Mouse (Mus musculus): Measurements from ENCODE around the gene Ldlr. TPM values are rescaled to one million over a fixed set of nuclear protein-coding genes. Genes with fewer than 3 reads are reported as not detected.
"Not testable (repeated sequence)": the region's sequence is repeated elsewhere in the genome, so short reads cannot be mapped to it uniquely, and the experiment has no call there.

Gene Ldlr
- polyA plus RNA-seq, 1 experiment: 36.5 TPM

GRCm38 (mm10) chr9:21762135-21762534, 38.9 kb downstream of the Ldlr start:
- Histone ChIP-seq H3K27ac (ENCODE audit: insufficient read depth, low read depth, low read length) (no peak overlapping the region), H3K4me1 (ENCODE audit: control insufficient read depth, insufficient read depth, low read length) (peaks cover 4% of the 10 kb centered on the region; the same call in 1 of the 2 replicates), H3K4me3 (ENCODE audit: insufficient read depth, low read length) (no peak overlapping the region)
- no peak for TF ChIP-seq POLR2A (IDR thresholded peaks at IDR 0.05; ENCODE audit: borderline replicate concordance, low read depth, low read length)
- no peak for TF ChIP-seq CTCF (IDR thresholded peaks at IDR 0.05; ENCODE audit: low read depth, low read length)

DNA sequence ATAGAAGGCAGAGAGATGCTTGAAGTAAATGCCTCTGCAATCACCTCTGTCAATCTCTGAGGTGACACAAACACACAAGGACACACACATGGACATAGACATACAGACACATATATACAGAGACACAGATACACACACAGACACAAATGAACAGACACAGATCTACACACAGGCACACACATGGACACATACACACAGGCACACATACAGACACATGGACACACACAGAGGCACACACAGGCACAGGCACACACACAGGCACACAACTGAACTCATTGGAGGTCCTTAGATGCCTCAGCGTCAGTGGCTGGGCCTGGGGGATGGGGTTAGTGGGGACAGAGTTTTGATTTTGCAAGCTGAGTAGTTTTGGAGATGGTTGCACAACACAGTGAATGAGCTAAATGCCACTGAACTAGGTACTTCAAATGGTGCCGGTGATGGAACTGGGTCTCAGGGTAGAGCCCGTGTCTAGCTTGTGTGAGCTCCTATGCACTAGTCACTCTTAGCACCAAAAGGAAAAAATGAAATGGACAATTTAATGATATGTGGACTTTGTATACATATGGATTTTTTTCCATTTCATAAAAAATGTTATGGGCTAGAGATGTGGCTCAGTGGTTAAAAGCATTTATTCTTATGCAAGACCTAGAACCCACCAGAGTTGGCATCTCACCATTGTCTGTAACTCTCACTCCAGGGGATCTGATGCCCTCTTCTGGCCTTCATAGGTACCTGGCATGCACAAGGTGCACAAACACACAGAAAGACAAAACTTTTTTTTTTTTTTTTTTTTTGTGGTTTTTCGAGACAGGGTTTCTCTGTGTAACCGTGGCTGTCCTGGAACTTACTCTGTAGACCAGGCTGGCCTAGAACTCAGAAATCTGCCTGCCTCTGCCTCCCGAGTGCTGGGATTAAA, 41.1 kb downstream of the Ldlr start:
- Histone ChIP-seq H3K27ac (ENCODE audit: insufficient read depth, low read depth, low read length) (no peak overlapping the region), H3K4me3 (ENCODE audit: insufficient read depth, low read length) (no peak overlapping the region), H3K4me1 (ENCODE audit: control insufficient read depth, insufficient read depth, low read length) (peaks cover 4% of the 10 kb centered on the region; the same call in 1 of the 2 replicates)
- TF ChIP-seq POLR2A (IDR thresholded peaks at IDR 0.05; ENCODE audit: borderline replicate concordance, low read depth, low read length) (no peak), CTCF (IDR thresholded peaks at IDR 0.05; ENCODE audit: low read depth, low read length) (no peak)

GRCm38 (mm10) chr9:21767896-21768295, 44.6 kb downstream of the Ldlr start:
- H3K4me1 ChIP-seq (ENCODE audit: control insufficient read depth, insufficient read depth, low read length): peaks cover 2% of the 10 kb centered on the region; the same call in 1 of the 2 replicates
- TF ChIP-seq CTCF (IDR thresholded peaks at IDR 0.05; ENCODE audit: low read depth, low read length): no peak
- H3K27ac ChIP-seq (ENCODE audit: insufficient read depth, low read depth, low read length): no peak overlapping the region
- H3K4me3 ChIP-seq (ENCODE audit: insufficient read depth, low read length): no peak overlapping the region

- TF ChIP-seq POLR2A (IDR thresholded peaks at IDR 0.05; ENCODE audit: borderline replicate concordance, low read depth, low read length): no peak
- TF ChIP-seq CTCF (IDR thresholded peaks at IDR 0.05; ENCODE audit: low read depth, low read length): no peak
- peaks cover 2% of the 10 kb centered on the region; the same call in 1 of the 2 replicates for H3K4me1 ChIP-seq (ENCODE audit: control insufficient read depth, insufficient read depth, low read length)
- no peak overlapping the region for H3K27ac ChIP-seq (ENCODE audit: insufficient read depth, low read depth, low read length)
- H3K4me3 ChIP-seq (ENCODE audit: insufficient read depth, low read length): no peak overlapping the region
These were observed 45.5 kb downstream of the Ldlr start for GRCm38 (mm10) chr9:21768511-21769411.

DNA sequence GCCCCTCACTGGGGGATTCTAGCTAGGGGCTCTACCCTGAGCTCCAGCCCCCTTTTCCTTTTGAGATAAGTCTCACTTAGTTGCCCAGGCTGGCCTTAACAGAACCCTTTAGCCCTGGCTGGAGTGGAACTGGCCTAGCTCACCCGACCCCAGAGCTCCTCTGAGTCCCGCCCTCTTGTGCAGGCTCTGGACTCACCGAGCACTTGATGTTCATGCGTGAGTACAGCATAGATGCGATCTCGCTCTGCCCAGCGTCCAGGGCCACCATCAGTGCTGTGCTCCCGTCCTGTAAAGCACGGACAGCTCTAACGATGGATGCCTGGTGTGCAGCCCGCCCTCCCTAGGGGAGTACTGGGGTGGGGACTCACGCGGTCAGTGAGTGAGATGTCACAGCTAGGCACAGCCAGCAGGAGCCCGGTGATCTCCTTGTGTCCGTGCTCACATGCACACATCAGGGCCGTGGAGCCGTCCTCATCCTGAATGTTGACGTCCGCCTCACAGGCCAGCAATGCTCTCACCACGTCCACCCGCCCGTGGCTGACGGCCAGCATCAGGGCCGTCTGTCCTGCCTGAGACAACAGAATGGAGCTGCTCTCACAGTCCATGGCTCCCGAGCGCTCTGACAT, 46.4 kb downstream of the Ldlr start:
- Histone ChIP-seq H3K4me3 (ENCODE audit: insufficient read depth, low read length) (no peak overlapping the region), H3K4me1 (ENCODE audit: control insufficient read depth, insufficient read depth, low read length) (no peaks in the 10 kb centered on the region), H3K27ac (ENCODE audit: insufficient read depth, low read depth, low read length) (no peak overlapping the region)
- no peak for TF ChIP-seq CTCF (IDR thresholded peaks at IDR 0.05; ENCODE audit: low read depth, low read length)
- TF ChIP-seq POLR2A (IDR thresholded peaks at IDR 0.05; ENCODE audit: borderline replicate concordance, low read depth, low read length): no peak

- not testable (repeated sequence) for H3K4me1 ChIP-seq (ENCODE audit: control insufficient read depth, insufficient read depth, low read length); H3K4me3 ChIP-seq (ENCODE audit: insufficient read depth, low read length); H3K27ac ChIP-seq (ENCODE audit: insufficient read depth, low read depth, low read length)
These were observed 50.1 kb downstream of the Ldlr start for GRCm38 (mm10) chr9:21773396-21773795.

DNA sequence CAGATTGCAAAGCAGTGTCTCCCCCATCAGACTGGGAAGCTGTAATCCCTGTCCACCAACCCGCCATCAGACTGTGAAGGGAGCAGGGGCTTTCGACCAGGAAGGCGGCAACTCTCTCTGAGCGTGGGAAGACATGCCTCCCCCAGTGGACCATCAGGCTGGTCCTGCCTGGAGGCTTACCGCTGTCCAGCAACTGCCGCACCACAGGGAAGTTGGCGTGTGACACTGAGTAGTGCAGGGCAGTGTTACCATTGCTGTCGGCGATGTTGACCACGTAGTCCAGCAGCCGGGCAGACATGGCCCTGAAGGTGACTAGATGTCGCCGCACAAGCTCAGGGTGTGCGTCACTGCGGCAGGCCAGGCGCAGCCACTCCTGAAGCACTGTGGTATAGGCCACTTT, 51.1 kb downstream of the Ldlr start:
- Histone ChIP-seq H3K4me3 (ENCODE audit: insufficient read depth, low read length) (no peak overlapping the region), H3K4me1 (ENCODE audit: control insufficient read depth, insufficient read depth, low read length) (no peaks in the 10 kb centered on the region), H3K27ac (ENCODE audit: insufficient read depth, low read depth, low read length) (no peak overlapping the region)
- TF ChIP-seq CTCF (IDR thresholded peaks at IDR 0.05; ENCODE audit: low read depth, low read length): no peak
- no peak for TF ChIP-seq POLR2A (IDR thresholded peaks at IDR 0.05; ENCODE audit: borderline replicate concordance, low read depth, low read length)

- Histone ChIP-seq H3K27ac (ENCODE audit: insufficient read depth, low read depth, low read length) (no peak overlapping the region), H3K4me1 (ENCODE audit: control insufficient read depth, insufficient read depth, low read length) (no peaks in the 10 kb centered on the region), H3K4me3 (ENCODE audit: insufficient read depth, low read length) (no peak overlapping the region)
- no peak for TF ChIP-seq CTCF (IDR thresholded peaks at IDR 0.05; ENCODE audit: low read depth, low read length)
- TF ChIP-seq POLR2A (IDR thresholded peaks at IDR 0.05; ENCODE audit: borderline replicate concordance, low read depth, low read length): no peak
These were observed 54.4 kb downstream of the Ldlr start for GRCm38 (mm10) chr9:21777726-21778125.

GRCm38 (mm10) chr9:21781657-21782468, 58.6 kb downstream of the Ldlr start:
- TF ChIP-seq POLR2A (IDR thresholded peaks at IDR 0.05; ENCODE audit: borderline replicate concordance, low read depth, low read length): no peak
- TF ChIP-seq CTCF (IDR thresholded peaks at IDR 0.05; ENCODE audit: low read depth, low read length): no peak
- H3K27ac ChIP-seq (ENCODE audit: insufficient read depth, low read depth, low read length): no peak overlapping the region
- H3K4me3 ChIP-seq (ENCODE audit: insufficient read depth, low read length): no peak overlapping the region
- H3K4me1 ChIP-seq (ENCODE audit: control insufficient read depth, insufficient read depth, low read length): no peaks in the 10 kb centered on the region

Measured in bone marrow macrophage, adult 2 months (primary cell).